Mouse (Mus musculus) kidney, postnatal 14 days (tissue): ENCODE data around the gene Dab2.
A peak's percentile ranks its signal among the peaks of the same experiment; 100 is the strongest.

Source experiments
- DNase-seq: peaks from one replicate; pipeline ENCODE4 v3.0.0; 2022; ENCODE audit warnings: mixed read lengths

Gene Dab2

GRCm38 (mm10) chr15:6326011-6326410, 26.4 kb downstream of the Dab2 start:
- DNase-seq = no peak

DNA sequence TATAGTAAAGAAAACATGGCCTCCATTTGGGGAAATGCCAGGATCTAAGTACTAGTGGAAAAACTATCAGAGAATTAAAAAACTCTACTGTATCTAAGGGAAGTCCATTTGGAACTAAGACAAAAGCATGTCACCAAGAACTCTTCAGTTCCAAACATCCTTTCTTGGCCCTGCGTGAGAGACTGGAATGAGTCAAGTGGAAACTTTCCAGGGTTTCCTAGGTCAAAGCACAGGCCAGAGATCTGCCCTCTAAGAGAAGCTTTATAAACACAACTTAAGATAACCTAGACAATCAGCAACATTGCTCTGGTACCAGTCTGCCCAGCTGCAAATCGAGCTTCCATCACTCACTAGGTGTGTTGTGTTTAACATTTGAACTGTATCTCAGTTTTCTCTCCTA, 31.8 kb downstream of the Dab2 start:
- no peak for DNase-seq

- no peak for DNase-seq
Observed at GRCm38 (mm10) chr15:6334664-6335206, 35.1 kb downstream of the Dab2 start.

DNA sequence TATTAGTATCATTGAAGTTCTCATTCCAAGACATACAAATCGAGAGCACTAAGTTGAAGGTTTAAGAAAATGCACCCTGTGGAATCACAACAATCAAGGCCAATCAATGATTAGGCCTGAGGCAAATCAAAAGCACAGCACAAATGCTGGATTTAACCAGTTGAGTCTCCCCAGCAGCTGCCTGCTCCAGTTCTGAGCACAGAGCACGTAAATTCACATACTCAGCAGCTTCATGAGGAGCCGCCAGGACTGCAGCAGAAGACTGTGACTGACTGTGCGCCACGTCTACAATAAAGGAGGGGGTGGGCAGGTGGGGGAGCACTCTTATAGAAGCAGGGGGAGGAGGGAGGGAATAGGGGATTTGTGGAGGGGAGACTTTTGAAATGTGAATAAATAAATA, 40.2 kb downstream of the Dab2 start:
- no peak for DNase-seq

- DNase-seq = no peak
Observed at GRCm38 (mm10) chr15:6340347-6340746, 40.8 kb downstream of the Dab2 start.

- DNase-seq = no peak
Observed at GRCm38 (mm10) chr15:6341427-6341826, 41.8 kb downstream of the Dab2 start.

GRCm38 (mm10) chr15:6353901-6354300, 54.3 kb downstream of the Dab2 start:
- peak; percentile 45 for DNase-seq

DNA sequence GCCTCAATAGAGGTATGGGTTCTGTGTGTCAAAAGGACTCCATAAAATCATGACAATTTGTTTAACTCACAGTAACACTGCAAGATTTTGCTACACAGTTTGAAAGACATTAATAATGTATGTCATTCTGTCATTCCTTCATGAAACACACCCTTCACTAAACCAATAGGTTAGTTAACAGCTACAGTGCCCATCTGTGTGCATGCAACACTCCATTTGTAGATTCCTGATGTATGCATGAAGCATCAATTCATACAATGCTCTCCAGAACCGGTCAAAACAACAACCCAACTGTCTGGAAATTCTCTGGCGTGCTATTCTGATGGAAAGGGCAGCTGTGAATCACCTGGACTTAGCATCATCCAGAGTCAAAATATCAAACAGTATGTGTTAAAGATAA, 60.3 kb downstream of the Dab2 start:
- DNase-seq = no peak

GRCm38 (mm10) chr15:6369974-6370373, 70.4 kb downstream of the Dab2 start:
- no peak for DNase-seq

- DNase-seq = no peak
Observed at GRCm38 (mm10) chr15:6371486-6371885, 71.9 kb downstream of the Dab2 start.

DNA sequence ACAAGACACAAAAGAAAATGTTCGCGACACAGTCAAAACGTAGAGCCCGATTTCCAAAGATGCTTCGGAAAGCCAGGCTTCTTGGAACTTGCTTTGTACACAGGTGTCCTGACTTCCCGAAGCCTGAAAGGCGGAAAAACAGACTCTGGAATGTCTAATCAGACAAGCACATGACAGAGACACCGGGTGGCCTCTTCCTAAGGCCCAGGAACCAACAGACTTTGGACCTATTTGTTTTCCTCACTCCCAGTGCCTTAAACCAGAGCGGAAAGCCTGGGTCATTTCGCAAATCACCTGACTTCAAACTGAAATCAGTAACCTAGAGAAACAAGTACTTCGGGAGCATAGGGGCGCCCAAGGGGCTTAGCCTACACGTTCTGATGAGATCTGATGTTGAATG, 75.4 kb downstream of the Dab2 start:
- DNase-seq = peak; percentile 73

DNA sequence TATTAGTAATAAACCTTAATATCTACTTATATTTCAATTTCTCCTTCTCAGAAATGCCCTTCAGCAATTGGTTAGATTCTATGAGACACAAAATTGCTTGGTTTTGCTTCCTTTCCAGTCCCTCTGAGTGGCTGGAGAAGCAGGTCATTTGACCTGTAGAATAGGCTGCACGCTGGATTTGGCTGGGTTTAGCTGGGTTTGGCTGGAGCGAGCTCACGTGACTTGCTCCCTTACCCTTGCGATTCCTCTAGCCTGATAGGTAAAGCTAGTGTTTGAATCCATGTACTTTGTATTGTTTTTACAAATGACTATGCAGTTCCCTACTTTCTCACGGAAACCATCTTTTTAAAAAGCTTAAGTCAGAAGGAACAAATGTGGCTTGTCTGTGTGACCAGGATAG, 76.4 kb downstream of the Dab2 start:
- peak; percentile 62 for DNase-seq

DNA sequence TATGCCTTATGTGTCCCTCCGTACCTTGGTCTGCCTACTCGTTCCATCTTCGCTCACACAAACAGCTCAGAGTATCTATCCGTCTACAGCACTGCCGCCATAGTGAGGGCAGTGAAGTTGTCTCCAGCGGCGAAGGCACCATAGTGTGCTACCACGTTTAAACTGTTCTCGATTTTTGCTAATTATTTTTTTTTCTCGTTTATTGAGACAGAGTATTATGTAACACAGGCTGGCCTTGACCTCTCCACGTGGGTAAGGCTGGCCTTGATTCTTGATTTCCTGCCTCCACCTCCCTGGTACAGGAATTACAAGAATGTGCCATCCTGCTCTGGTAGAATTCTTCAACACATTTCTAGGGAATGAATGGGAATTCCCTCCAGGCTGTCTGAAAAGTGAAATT, 77.2 kb downstream of the Dab2 start:
- no peak for DNase-seq

DNA sequence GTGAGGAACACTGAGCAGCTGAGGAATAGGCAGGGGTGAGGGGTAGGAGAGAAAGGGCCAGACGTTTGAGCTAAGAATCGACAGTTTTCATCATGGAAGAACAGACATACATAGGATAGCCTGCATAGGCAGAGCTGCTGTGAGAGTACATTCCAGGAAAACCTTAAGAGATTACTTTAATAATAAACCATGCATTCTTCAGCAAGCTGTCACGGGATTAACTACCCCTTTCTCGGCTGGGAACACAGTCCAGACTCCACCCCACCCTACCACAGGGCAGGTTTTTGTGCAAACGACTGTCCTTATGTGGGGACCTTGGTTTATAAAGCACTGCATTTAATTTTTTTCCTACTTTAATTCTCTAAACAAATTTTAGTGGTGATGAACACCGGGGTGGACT, 84.4 kb downstream of the Dab2 start:
- peak; percentile 50 for DNase-seq

DNA sequence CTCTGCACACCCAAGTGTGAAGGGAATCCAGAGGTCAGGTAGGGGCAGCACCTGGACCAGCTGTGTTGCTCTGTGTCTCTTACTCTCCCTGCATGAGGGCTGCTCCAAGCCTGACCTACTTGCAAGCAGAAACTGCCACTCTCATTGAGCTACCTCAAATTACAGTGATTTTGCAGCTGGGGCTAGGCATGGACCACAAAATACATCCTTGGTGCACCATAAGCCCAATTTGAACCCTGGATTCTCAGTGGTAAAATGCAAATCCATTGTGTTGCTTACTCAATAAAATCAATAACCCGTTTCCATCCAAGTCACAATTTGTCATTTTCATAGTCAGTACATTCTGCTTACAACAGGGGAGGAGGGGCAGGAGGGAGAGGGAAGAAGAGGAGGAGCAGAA, 85.7 kb downstream of the Dab2 start:
- DNase-seq = no peak

- DNase-seq = peak; percentile 92
Observed at GRCm38 (mm10) chr15:6386159-6386951, 86.8 kb downstream of the Dab2 start.

GRCm38 (mm10) chr15:6386961-6387728, 87.6 kb downstream of the Dab2 start:
- DNase-seq = peak; percentile 29

DNA sequence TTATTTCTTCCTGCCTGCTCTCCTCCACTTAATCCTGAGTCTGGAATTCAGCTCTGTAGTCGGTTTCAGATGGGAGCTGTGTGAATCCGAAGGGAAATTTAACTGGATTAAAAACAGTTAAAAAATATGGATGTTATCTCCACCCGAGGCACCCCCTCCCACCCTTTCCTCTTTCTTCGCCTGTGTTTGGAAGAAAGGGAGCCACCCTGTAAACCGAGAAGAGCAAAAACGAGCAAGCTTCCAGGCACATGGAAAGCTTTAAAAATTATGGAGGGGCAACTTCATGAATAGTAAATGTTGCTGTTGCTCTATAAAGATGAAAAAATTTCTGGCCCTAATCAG, 88.1 kb downstream of the Dab2 start:
- DNase-seq = no peak

- DNase-seq = no peak
Observed at GRCm38 (mm10) chr15:6388146-6388545, 88.6 kb downstream of the Dab2 start.

- no peak for DNase-seq
Observed at GRCm38 (mm10) chr15:6388631-6389030, 89.0 kb downstream of the Dab2 start.

DNA sequence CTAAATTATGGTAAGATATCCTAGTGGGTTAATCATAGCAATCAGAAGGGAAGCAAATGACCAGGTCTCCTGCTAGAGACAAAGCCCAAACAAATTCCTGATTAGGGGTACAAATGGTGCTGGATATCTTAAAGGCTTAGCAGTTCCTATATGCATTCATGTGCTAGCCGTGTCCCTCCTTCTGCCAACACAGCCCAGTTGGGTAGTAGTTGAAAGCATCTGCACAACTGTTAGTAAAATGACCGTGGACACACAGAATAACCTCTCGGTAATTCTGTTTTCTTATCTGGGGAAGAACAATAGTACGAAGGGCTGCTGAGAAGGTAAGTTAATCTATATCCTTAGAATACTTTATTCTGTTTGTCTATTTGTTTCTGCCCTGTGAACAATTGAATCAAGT, 90.5 kb downstream of the Dab2 start:
- no peak for DNase-seq

DNA sequence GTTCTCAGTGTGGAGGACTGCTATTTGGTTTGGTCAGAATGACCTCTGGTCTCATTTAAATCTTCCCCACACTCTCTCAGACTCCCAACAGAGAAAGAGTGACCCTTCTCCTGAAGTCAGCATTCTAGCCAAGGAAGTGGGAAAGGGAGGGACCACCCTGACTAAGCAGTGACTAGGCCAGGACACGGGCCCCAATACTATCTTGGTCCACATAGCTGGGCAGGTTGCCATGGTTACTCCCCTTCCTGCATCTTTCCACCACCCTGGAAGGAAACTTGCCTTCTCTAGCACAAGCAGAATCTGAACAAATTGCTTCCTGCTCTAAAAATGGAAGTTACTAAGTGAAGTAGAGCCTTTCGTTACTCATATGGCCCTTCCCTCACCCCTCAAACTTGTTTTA, 91.1 kb downstream of the Dab2 start:
- DNase-seq = peak; percentile 87

GRCm38 (mm10) chr15:6391886-6392285, 92.3 kb downstream of the Dab2 start:
- DNase-seq = no peak

DNA sequence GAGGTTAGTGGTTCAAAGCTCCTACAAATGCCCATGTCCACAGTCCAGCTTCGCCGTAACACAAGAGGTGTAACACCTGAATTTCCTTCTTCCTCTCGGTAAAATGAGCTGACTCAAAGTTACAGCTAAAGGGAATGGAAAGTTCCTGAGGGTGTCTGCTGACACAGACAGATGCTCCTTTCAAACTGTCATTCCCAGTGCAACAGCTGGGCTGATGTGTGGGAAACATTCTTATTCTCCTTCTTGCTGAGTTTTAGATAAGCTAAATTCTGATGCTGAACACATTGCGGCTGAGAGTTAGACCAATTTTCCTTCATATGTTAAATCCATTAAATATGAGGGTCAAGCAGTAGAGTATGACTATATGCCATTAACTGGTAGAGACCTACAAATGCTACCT, 94.0 kb downstream of the Dab2 start:
- DNase-seq = no peak
